Mouse (Mus musculus) splenic B cell, adult 2 months (primary cell): ENCODE results near the gene Slc33a1.

Experiments
- DNase-seq: peaks from one replicate; pipeline ENCODE4 v3.0.0-alpha.2; 2011; ENCODE audit warnings: low read depth, low spot score
- H3K27me3 ChIP-seq: 2 replicates; pipeline ENCODE4 v1.6.1; 2012; ENCODE audit warnings: mild to moderate bottlenecking, low read length, moderate library complexity, mixed read lengths; ENCODE audit not compliant: control insufficient read depth, poor library complexity, insufficient read depth, severe bottlenecking
- H3K36me3 ChIP-seq: 2 replicates; pipeline ENCODE4 v1.6.1; 2012; ENCODE audit warnings: mild to moderate bottlenecking, low read length, moderate library complexity, mixed read lengths; ENCODE audit not compliant: control insufficient read depth, poor library complexity, insufficient read depth, severe bottlenecking

Slc33a1 gene

GRCm38 (mm10) chr3:63910301-63910700 is 54.3 kb downstream of the Slc33a1 start:
- no peaks in the 10 kb centered on the region for H3K36me3 ChIP-seq
- no peak for DNase-seq
- no peaks in the 10 kb centered on the region for H3K27me3 ChIP-seq

GRCm38 (mm10) chr3:63905241-63905640 is 59.3 kb downstream of the Slc33a1 start:
- no peak for DNase-seq
- H3K27me3 ChIP-seq = no peaks in the 10 kb centered on the region
- no peaks in the 10 kb centered on the region for H3K36me3 ChIP-seq

- H3K27me3 ChIP-seq = peaks cover 2% of the 10 kb centered on the region; the same call in 1 of the 2 replicates
- DNase-seq = no peak
- no peaks in the 10 kb centered on the region for H3K36me3 ChIP-seq
Observed at GRCm38 (mm10) chr3:63904157-63904556, 60.4 kb downstream of the Slc33a1 start.

GRCm38 (mm10) chr3:63900021-63900571 is 64.5 kb downstream of the Slc33a1 start:
- H3K36me3 ChIP-seq = no peaks in the 10 kb centered on the region
- H3K27me3 ChIP-seq = peaks cover 2% of the 10 kb centered on the region; the same call in 1 of the 2 replicates
- no peak for DNase-seq

GRCm38 (mm10) chr3:63899309-63899695 is 65.3 kb downstream of the Slc33a1 start, which contains the start of gene Plch1:
Gene Plch1, minus strand, starts transcription at chr3:63899472.
- DNase-seq = no peak
- peaks cover 2% of the 10 kb centered on the region; the same call in 1 of the 2 replicates for H3K27me3 ChIP-seq
- no peaks in the 10 kb centered on the region for H3K36me3 ChIP-seq

- Histone ChIP-seq H3K27me3 (peaks cover 2% of the 10 kb centered on the region; the same call in 1 of the 2 replicates), H3K36me3 (no peaks in the 10 kb centered on the region)
- peak; percentile 24 for DNase-seq
Observed at GRCm38 (mm10) chr3:63898581-63899308, 65.8 kb downstream of the Slc33a1 start.

GRCm38 (mm10) chr3:63897177-63897576 is 67.4 kb downstream of the Slc33a1 start:
- Histone ChIP-seq H3K36me3 (no peaks in the 10 kb centered on the region), H3K27me3 (peaks cover 2% of the 10 kb centered on the region; the same call in 1 of the 2 replicates)
- no peak for DNase-seq

GRCm38 (mm10) chr3:63896303-63896702 is 68.3 kb downstream of the Slc33a1 start:
- H3K36me3 ChIP-seq = no peaks in the 10 kb centered on the region
- peaks cover 2% of the 10 kb centered on the region; the same call in 1 of the 2 replicates for H3K27me3 ChIP-seq
- DNase-seq = no peak

GRCm38 (mm10) chr3:63895786-63896185 is 68.8 kb downstream of the Slc33a1 start:
- no peak for DNase-seq
- Histone ChIP-seq H3K27me3 (peaks cover 2% of the 10 kb centered on the region; the same call in 1 of the 2 replicates), H3K36me3 (no peaks in the 10 kb centered on the region)

- no peak for DNase-seq
- Histone ChIP-seq H3K36me3 (no peaks in the 10 kb centered on the region), H3K27me3 (no peaks in the 10 kb centered on the region)
Observed at GRCm38 (mm10) chr3:63893677-63894076, 70.9 kb downstream of the Slc33a1 start.

GRCm38 (mm10) chr3:63892154-63892553 is 72.4 kb downstream of the Slc33a1 start:
- DNase-seq = no peak
- no peaks in the 10 kb centered on the region for H3K27me3 ChIP-seq

More at GRCm38 (mm10) chr3:63892154-63892553, 72.4 kb downstream of the Slc33a1 start:
- no peaks in the 10 kb centered on the region for H3K36me3 ChIP-seq
